Mouse (Mus musculus): ENCODE measurements around the gene Rpusd1. TPM values are rescaled to one million over a fixed set of nuclear protein-coding genes. Genes with fewer than 3 reads are reported as not detected.

Gene Rpusd1
- total and polyA plus RNA-seq, 3 experiments, result 5.6 to 13.8 (median 5.8) TPM

GRCm38 (mm10) chr17:25716130-25716529 is 11.3 kb upstream of the Rpusd1 start:
- Histone ChIP-seq H3K9ac (ENCODE audit: insufficient read depth, low read depth) (no peak overlapping the region), H3K36me3 (replicated peaks in 1 of 2; ENCODE audit: control insufficient read depth in 1 of 2, insufficient read depth in 1 of 2, low read length in 1 of 2) (peaks cover 21 to 36% of the 10 kb centered on the region in 2 experiments), H3K4me3 (replicated peaks in 1 of 3; ENCODE audit: low read depth in 2 of 3, low read length in 2 of 3, poor library complexity in 1 of 3) (no peak overlapping the region), H3K27me3 (replicated peaks) (peaks cover 31% of the 10 kb centered on the region), H3K27ac (ENCODE audit: insufficient read depth, low read depth) (no peak overlapping the region), H3K4me1 (ENCODE audit: control insufficient read depth in 1 of 2, insufficient read depth in 2 of 2) (peaks cover 23 to 34% of the 10 kb centered on the region in 2 experiments), H3K4me2 (ENCODE audit: insufficient read depth, low read depth, poor library complexity, severe bottlenecking) (no peak overlapping the region), H3K9me3 (replicated peaks; ENCODE audit: low read length) (peaks cover 4% of the 10 kb centered on the region), H3K79me2 (replicated peaks; ENCODE audit: control insufficient read depth, extremely low read depth, insufficient read depth, poor library complexity, severe bottlenecking) (no peaks in the 10 kb centered on the region)
- in situ Hi-C loops (cut with MboI; ENCODE audit: low pct_ligation_motif_present, low pct_unique_long_range_greater_than_20kb, low sequenced_read_pairs), result no loop called here
- TF ChIP-seq MXI1 (IDR thresholded peaks at IDR 0.05; ENCODE audit: low read depth, low read length) (no peak), KAT2A (IDR thresholded peaks at IDR 0.05; ENCODE audit: insufficient replicate concordance, low read length) (no peak), NELFE (IDR thresholded peaks at IDR 0.05; ENCODE audit: low read depth, low read length) (no peak), POLR2AphosphoS2 (IDR thresholded peaks at IDR 0.05; ENCODE audit: low read depth, low read length) (0 out of 2 replicates have a peak, but pooled peaks have one; percentile 42), MAFK (IDR thresholded peaks at IDR 0.05; ENCODE audit: insufficient replicate concordance, low read length) (no peak)
- DNase-seq (ENCODE audit: extremely low read depth), result peak; percentile 18
- dilution Hi-C loops (cut with MboI; ENCODE audit: extremely low pct_ligation_motif_present, extremely low pct_unique_long_range_greater_than_20kb, low sequenced_read_pairs), result no loop called here

GRCm38 (mm10) chr17:25716711-25717637 is 10.5 kb upstream of the Rpusd1 start, which contains the start of gene Gng13:
Gene Gng13 (plus strand): TSS chr17:25717171.
- peaks cover 23 to 34% of the 10 kb centered on the region in 2 experiments for H3K4me1 ChIP-seq (ENCODE audit: control insufficient read depth in 1 of 2, insufficient read depth in 2 of 2)
- H3K4me2 ChIP-seq (ENCODE audit: insufficient read depth, low read depth, poor library complexity, severe bottlenecking), result peak within 1 kb of the TSS; percentile 52; the same call in 1 of the 2 replicates
- no peak for DNase-seq (ENCODE audit: extremely low read depth)
- peaks cover 4% of the 10 kb centered on the region for H3K9me3 ChIP-seq (replicated peaks; ENCODE audit: low read length)
- H3K4me3 ChIP-seq (replicated peaks in 1 of 3; ENCODE audit: low read depth in 2 of 3, low read length in 2 of 3, poor library complexity in 1 of 3), result peak within 1 kb of the TSS in 1 of 3 experiments; percentile 33
- peaks cover 29 to 45% of the 10 kb centered on the region in 2 experiments for H3K36me3 ChIP-seq (replicated peaks in 1 of 2; ENCODE audit: control insufficient read depth in 1 of 2, insufficient read depth in 1 of 2, low read length in 1 of 2)
- in situ Hi-C loops (cut with MboI; ENCODE audit: low pct_ligation_motif_present, low pct_unique_long_range_greater_than_20kb, low sequenced_read_pairs) (no loop called here), dilution Hi-C loops (cut with MboI; ENCODE audit: extremely low pct_ligation_motif_present, extremely low pct_unique_long_range_greater_than_20kb, low sequenced_read_pairs) (no loop called here)
- TF ChIP-seq MYC (IDR thresholded peaks at IDR 0.05; ENCODE audit: low read depth, low read length) (no peak), NRF1 (IDR thresholded peaks at IDR 0.05; ENCODE audit: low read depth, low read length) (no peak), SMC3 (IDR thresholded peaks at IDR 0.05; ENCODE audit: low read depth, low read length) (no peak), JUN (IDR thresholded peaks at IDR 0.05; ENCODE audit: insufficient read depth, low read depth, low read length) (no peak), USF2 (conservative IDR thresholded peaks at IDR 0.05; ENCODE audit: low read depth, low read length) (no peak), CHD1 (IDR thresholded peaks at IDR 0.05; ENCODE audit: low read depth, low read length) (no peak), MAFK (IDR thresholded peaks at IDR 0.05; ENCODE audit: insufficient replicate concordance, low read length) (no peak), JUND (conservative IDR thresholded peaks at IDR 0.05; ENCODE audit: low read depth, low read length) (no peak), EP300 (IDR thresholded peaks at IDR 0.05; ENCODE audit: low read length) (no peak), IRF4 (IDR thresholded peaks at IDR 0.05; ENCODE audit: low read depth, low read length) (no peak), RCOR1 (conservative IDR thresholded peaks at IDR 0.05; ENCODE audit: low read depth, low read length) (no peak), POLR2AphosphoS2 (IDR thresholded peaks at IDR 0.05; ENCODE audit: low read depth, low read length) (no peak), MXI1 (IDR thresholded peaks at IDR 0.05; ENCODE audit: low read depth, low read length) (no peak), ZMIZ1 (IDR thresholded peaks at IDR 0.05; ENCODE audit: low read depth, low read length) (no peak), PAX5 (IDR thresholded peaks at IDR 0.05; ENCODE audit: low read length) (no peak), NELFE (IDR thresholded peaks at IDR 0.05; ENCODE audit: low read depth, low read length) (no peak), MAX (IDR thresholded peaks at IDR 0.05; ENCODE audit: low read length) (no peak)
- H3K79me2 ChIP-seq (replicated peaks; ENCODE audit: control insufficient read depth, extremely low read depth, insufficient read depth, poor library complexity, severe bottlenecking), result no peaks in the 10 kb centered on the region
- H3K27me3 ChIP-seq (replicated peaks), result peaks cover 24% of the 10 kb centered on the region
- no peak within 1 kb of the TSS for H3K27ac ChIP-seq (ENCODE audit: insufficient read depth, low read depth)
- H3K9ac ChIP-seq (ENCODE audit: insufficient read depth, low read depth), result no peak within 1 kb of the TSS; the same call in 1 of the 2 replicates

Data from CH12.LX (cell line).